In genomic region chr6:92987366-92987765, GRCm38 (mm10) we compare ENCODE assay signal across 18 mouse cellular contexts. TPM values are rescaled to one million over a fixed set of nuclear protein-coding genes. Genes with fewer than 3 reads are reported as not detected.
DNase-seq lines count a peak whose midpoint lies in the region; ATAC-seq and TF ChIP-seq lines count a peak whose summit lies in the region.
"Had no signal": no experiment of that assay in that cellular context is flagged by ENCODE, and none has a peak within 500 bp of the region (broad histone marks: within the 10 kb centered on the region; RNA-seq: fewer than 3 reads in every experiment).

No protein-coding gene starts in this region.

- H3K4me1 ChIP-seq in heart, embryonic 12.5 days (replicated peaks): peaks cover 46% of the 10 kb centered on the region
- peaks cover 16 to 34% of the 10 kb centered on the region in 2 experiments for H3K4me1 ChIP-seq in heart, embryonic 14.5 days (ENCODE audit: control insufficient read depth in 2 of 2, insufficient read depth in 2 of 2, low read length in 2 of 2)
- H3K4me1 ChIP-seq in forebrain, embryonic 14.5 days (ENCODE audit: control insufficient read depth, insufficient read depth, low read length): no peaks in the 10 kb centered on the region
- H3K4me1 ChIP-seq in liver, postnatal 0 days (ENCODE audit: insufficient read depth): no peaks in the 10 kb centered on the region
- H3K4me1 ChIP-seq: embryonic facial prominence, embryonic 15.5 days; hindbrain, embryonic 15.5 days; liver, embryonic 13.5 days; neural tube, embryonic 12.5 days had no signal

- 75% methylated on average over 9 of the region's 9 CpGs for WGBS in heart, embryonic 12.5 days
- 70% methylated on average over 9 of the region's 9 CpGs for WGBS in heart, embryonic 14.5 days
- WGBS in forebrain, embryonic 14.5 days: 86% methylated on average over 9 of the region's 9 CpGs
- 78% methylated on average over 9 of the region's 9 CpGs for WGBS in liver, postnatal 0 days (ENCODE audit: insufficient replicate concordance)

- no peak for TF ChIP-seq CTCF in liver, postnatal 0 days (IDR thresholded peaks at IDR 0.05; ENCODE audit: low read depth)

- no peak overlapping the region for H3K4me3 ChIP-seq in heart, embryonic 12.5 days
- no peak overlapping the region for H3K4me3 ChIP-seq in heart, embryonic 14.5 days (ENCODE audit: control insufficient read depth in 1 of 2, insufficient read depth in 1 of 2, low read depth in 1 of 2, low read length in 2 of 2)
- H3K4me3 ChIP-seq in forebrain, embryonic 14.5 days (ENCODE audit: low read depth, low read length): no peak overlapping the region
- no peak overlapping the region for H3K4me3 ChIP-seq in liver, postnatal 0 days (ENCODE audit: low read depth, low read length)
- H3K4me3 ChIP-seq: embryonic facial prominence, embryonic 15.5 days; hindbrain, embryonic 15.5 days; liver, embryonic 13.5 days; neural tube, embryonic 12.5 days had no signal

- no peak for DNase-seq in heart, postnatal 25 days (ENCODE audit: low spot score)
- peak; percentile 74 for DNase-seq in R1 (ENCODE audit: low read depth, low spot score)
- DNase-seq in kidney, postnatal 10 days: peak; percentile 21
- DNase-seq in forebrain, embryonic 14.5 days (ENCODE audit: low spot score): no peak
- DNase-seq in thymus, postnatal 14 days: no peak
- no peak for DNase-seq in liver, postnatal 0 days
- DNase-seq: cerebellum, adult 9-10 months; layer of hippocampus, postnatal 36 days; liver, embryonic 13.5 days; right cerebral cortex, postnatal 4 days; thymus, adult 18-20 months had no signal

- H3K9ac ChIP-seq in heart, embryonic 12.5 days: no peak overlapping the region
- no peak overlapping the region for H3K9ac ChIP-seq in heart, embryonic 14.5 days (ENCODE audit: low read length)
- H3K9ac ChIP-seq in forebrain, embryonic 14.5 days (ENCODE audit: low read length): no peak overlapping the region
- no peak overlapping the region for H3K9ac ChIP-seq in liver, postnatal 0 days (replicated peaks)
- H3K9ac ChIP-seq: embryonic facial prominence, embryonic 15.5 days; hindbrain, embryonic 15.5 days; liver, embryonic 13.5 days; neural tube, embryonic 12.5 days had no signal

- H3K36me3 ChIP-seq in heart, embryonic 12.5 days: no peaks in the 10 kb centered on the region
- no peaks in the 10 kb centered on the region for H3K36me3 ChIP-seq in heart, embryonic 14.5 days (ENCODE audit: control insufficient read depth, insufficient read depth, low read length)
- H3K36me3 ChIP-seq in forebrain, embryonic 14.5 days (ENCODE audit: control insufficient read depth, insufficient read depth, low read length): no peaks in the 10 kb centered on the region
- no peaks in the 10 kb centered on the region for H3K36me3 ChIP-seq in liver, postnatal 0 days (replicated peaks; ENCODE audit: insufficient read depth, low read length)
- H3K36me3 ChIP-seq: embryonic facial prominence, embryonic 15.5 days; G1E; hindbrain, embryonic 15.5 days; liver, embryonic 13.5 days; neural tube, embryonic 12.5 days had no signal

- H3K4me2 ChIP-seq in heart, embryonic 12.5 days: no peak overlapping the region
- H3K4me2 ChIP-seq in heart, embryonic 14.5 days (ENCODE audit: low read length): peak overlapping the region; percentile 45
- no peak overlapping the region for H3K4me2 ChIP-seq in forebrain, embryonic 14.5 days (ENCODE audit: low read length)
- H3K4me2 ChIP-seq in liver, postnatal 0 days (ENCODE audit: low read depth, low read length): no peak overlapping the region
- H3K4me2 ChIP-seq: embryonic facial prominence, embryonic 15.5 days; hindbrain, embryonic 15.5 days; liver, embryonic 13.5 days; neural tube, embryonic 12.5 days had no signal

- 0 out of 2 replicates have a peak, but pooled peaks cover 3% of the 10 kb centered on the region for H3K9me3 ChIP-seq in heart, embryonic 12.5 days (replicated peaks)
- no peaks in the 10 kb centered on the region for H3K9me3 ChIP-seq in heart, embryonic 14.5 days (ENCODE audit: control insufficient read depth, low read length)
- no peaks in the 10 kb centered on the region for H3K9me3 ChIP-seq in forebrain, embryonic 14.5 days (replicated peaks; ENCODE audit: control insufficient read depth, low read length)
- H3K9me3 ChIP-seq in liver, postnatal 0 days (ENCODE audit: low read length): no peaks in the 10 kb centered on the region
- H3K9me3 ChIP-seq: embryonic facial prominence, embryonic 15.5 days; hindbrain, embryonic 15.5 days; liver, embryonic 13.5 days; neural tube, embryonic 12.5 days had no signal

- H3K27ac ChIP-seq in heart, embryonic 12.5 days (ENCODE audit: poor library complexity, severe bottlenecking): peak overlapping the region; percentile 54
- peak overlapping the region; percentile 76 to 79 for H3K27ac ChIP-seq in heart, embryonic 14.5 days (replicated peaks in 1 of 2; ENCODE audit: control insufficient read depth in 1 of 2, insufficient read depth in 1 of 2, low read depth in 2 of 2, low read length in 2 of 2)
- no peak overlapping the region for H3K27ac ChIP-seq in forebrain, embryonic 14.5 days (ENCODE audit: low read depth, low read length)
- H3K27ac ChIP-seq in liver, postnatal 0 days (ENCODE audit: low read depth): no peak overlapping the region
- H3K27ac ChIP-seq: embryonic facial prominence, embryonic 15.5 days; hindbrain, embryonic 15.5 days; neural tube, embryonic 12.5 days had no signal

- intact Hi-C loops in heart, postnatal 25 days (cut with DNase I): loop anchor here (2.0 to 5.0 kb wide), 2 partner anchors 19 to 80 kb away; no protein-coding TSS in a partner anchor

- TF ChIP-seq EP300 in liver, postnatal 0 days (IDR thresholded peaks at IDR 0.05; ENCODE audit: low read depth): no peak

- H3K27me3 ChIP-seq in heart, embryonic 12.5 days (replicated peaks): no peaks in the 10 kb centered on the region
- no peaks in the 10 kb centered on the region for H3K27me3 ChIP-seq in heart, embryonic 14.5 days (ENCODE audit: control insufficient read depth, insufficient read depth, low read length)
- no peaks in the 10 kb centered on the region for H3K27me3 ChIP-seq in forebrain, embryonic 14.5 days (replicated peaks; ENCODE audit: control insufficient read depth, insufficient read depth, low read length)
- H3K27me3 ChIP-seq in liver, postnatal 0 days (ENCODE audit: insufficient read depth, low read length): no peaks in the 10 kb centered on the region
- H3K27me3 ChIP-seq: embryonic facial prominence, embryonic 15.5 days; hindbrain, embryonic 15.5 days; liver, embryonic 13.5 days; neural tube, embryonic 12.5 days had no signal

- no peak for ATAC-seq in heart, embryonic 12.5 days (ENCODE audit: insufficient number of reproducible peaks, low FRiP score)
- ATAC-seq in heart, embryonic 14.5 days (ENCODE audit: insufficient number of reproducible peaks, insufficient read depth, low FRiP score, low read depth): no peak
- ATAC-seq in forebrain, embryonic 14.5 days: no peak
- ATAC-seq in liver, postnatal 0 days: no peak
- ATAC-seq: midbrain, embryonic 16.5 days had no signal

RNA-seq across cellular contexts. Expression of gene Adamts9, which starts 44.1 kb away (rescaled TPM):
- polyA plus RNA-seq in heart, embryonic 12.5 days (2016; fragmentation: Nextera tagmentation; extraction: Ambion mirVana): 6.4 and 7.0 TPM in 2 replicates
- total RNA-seq in heart, postnatal 25 days (2021): 10 to 100 TPM; 20.4 to 21.7 TPM
- polyA plus RNA-seq in heart, embryonic 14.5 days (2014; fragmentation: Nextera tagmentation; extraction: Ambion mirVana): 6.2 and 6.7 TPM in 2 replicates
- 0.85 and 1.1 TPM in 2 replicates for polyA plus RNA-seq in forebrain, embryonic 14.5 days (2014; fragmentation: Nextera tagmentation; extraction: Ambion mirVana)
- 0.77 and 0.96 TPM in 2 replicates for polyA plus RNA-seq in liver, postnatal 0 days (2015; fragmentation: Nextera tagmentation; extraction: Ambion mirVana)
- polyA plus RNA-seq: G1E had no signal

Comparison
In these comparisons a context has a peak if more than half of its experiments do, and no peak if none do; other contexts are left out.
1. H3K27ac ChIP-seq: peak in heart, embryonic 12.5 days (single experiment) and heart, embryonic 14.5 days (2 of 2); none in forebrain, embryonic 14.5 days (single experiment) and liver, postnatal 0 days (single experiment).
2. DNase-seq: peak in R1 (single experiment) and kidney, postnatal 10 days (single experiment); none in heart, postnatal 25 days (single experiment), forebrain, embryonic 14.5 days (single experiment), thymus, postnatal 14 days (single experiment) and liver, postnatal 0 days (single experiment).